Mouse (Mus musculus) liver, embryonic 14.5 days (tissue): ENCODE data around the gene Espl1. TPM values are rescaled to one million over a fixed set of nuclear protein-coding genes. Genes with fewer than 3 reads are reported as not detected.

ENCODE experiments used
- ATAC-seq: fragments of 200-750 bp; cut with Nextera tagmentation; 2 replicates; pipeline ENCODE4 v1.8.0; 2017; ENCODE audit warnings: moderate number of reproducible peaks, mild to moderate bottlenecking, moderate library complexity; ENCODE audit not compliant: insufficient read depth
- DNase-seq, 3 experiments: peaks; one replicate each; pipeline ENCODE4 v3.0.0-alpha.2; 2012 to 2013; ENCODE audit warnings: low read depth in 3 of 3, low spot score in 3 of 3
- H3K27ac ChIP-seq: fragments of 300-500 bp; sonication (generic); 2 replicates; pipeline ENCODE4 v1.5.1; 2014; ENCODE audit warnings: moderate library complexity, mild to moderate bottlenecking, control low read depth, inconsistent platforms
- H3K27me3 ChIP-seq: fragments of 300-500 bp; sonication (generic); 2 replicates; pipeline ENCODE4 v1.6.1; 2014; ENCODE audit warnings: mild to moderate bottlenecking, low read length, moderate library complexity; ENCODE audit not compliant: control insufficient read depth, insufficient read depth
- H3K36me3 ChIP-seq: fragments of 300-500 bp; sonication (generic); replicated peaks from 2 replicates; pipeline ENCODE4 v1.6.1; 2014; ENCODE audit warnings: low read depth; ENCODE audit not compliant: control insufficient read depth, insufficient read depth
- H3K4me1 ChIP-seq, 2 experiments: fragments of 200-500 bp in 1 of 2; fragments of 300-500 bp in 1 of 2; sonication (generic) in 1 of 2; replicated peaks; 2 replicates each; pipeline ENCODE4 v1.6.1; 2012 to 2014; ENCODE audit warnings: antibody characterized with exemption in 1 of 2, inconsistent platforms in 1 of 2, low read length in 1 of 2; ENCODE audit not compliant: control insufficient read depth in 2 of 2, insufficient read depth in 2 of 2
- H3K4me2 ChIP-seq: fragments of 300-500 bp; sonication (generic); 2 replicates; pipeline ENCODE4 v1.6.1; 2014; ENCODE audit warnings: low read depth, mild to moderate bottlenecking, control low read depth, moderate library complexity
- H3K4me3 ChIP-seq, 2 experiments: fragments of 200-500 bp in 1 of 2; fragments of 300-500 bp in 1 of 2; sonication (generic) in 1 of 2; 2 replicates each; pipeline ENCODE4 v1.5.1; 2012 to 2014; ENCODE audit warnings: low read depth in 2 of 2, low read length in 2 of 2, mild to moderate bottlenecking in 2 of 2, control low read depth in 1 of 2, inconsistent platforms in 1 of 2, moderate library complexity in 1 of 2; ENCODE audit not compliant: insufficient read depth in 1 of 2
- H3K9ac ChIP-seq: fragments of 300-500 bp; sonication (generic); replicated peaks from 2 replicates; pipeline ENCODE4 v1.6.1; 2014; ENCODE audit warnings: mild to moderate bottlenecking, control low read depth, moderate library complexity
- H3K9me3 ChIP-seq: fragments of 300-500 bp; sonication (generic); 2 replicates; pipeline ENCODE4 v1.6.1; 2016; ENCODE audit warnings: low read length, mixed read lengths; ENCODE audit not compliant: control insufficient read depth
- CTCF ChIP-seq: IDR thresholded peaks from 2 replicates; pipeline ENCODE4 v1.5.1; 2016; ENCODE audit warnings: antibody characterized with exemption, low read depth, control low read depth
- EP300 ChIP-seq: IDR thresholded peaks from 2 replicates; pipeline ENCODE4 v1.6.1; 2016; ENCODE audit warnings: antibody characterized with exemption, low read depth
- WGBS: fragments of 180-500 bp; shearing (Covaris S2); extraction: QIAGEN DNeasy Blood & Tissue Kit; methylation state at CpG from one replicate; pipeline ENCODE4 v1.1.7; 2014; ENCODE audit not compliant: insufficient replicate concordance; 5-methylcytosine and 5-hydroxymethylcytosine counted together
- polyA plus RNA-seq, 2 experiments: library from polyadenylated mRNA; depleted of rRNA in 1 of 2; stranded (reverse) in 1 of 2; unstranded in 1 of 2; fragments of >200 nt; fragmentation: Nextera tagmentation in 1 of 2; extraction: Ambion mirVana in 1 of 2; gene quantifications; 2 replicates each; pipeline versions ENCODE4 v1.2.1 to v1.2.3; 2012 to 2014

Espl1 gene
- polyA plus RNA-seq, 2 experiments, result 17.0 to 25.6 TPM

DNA sequence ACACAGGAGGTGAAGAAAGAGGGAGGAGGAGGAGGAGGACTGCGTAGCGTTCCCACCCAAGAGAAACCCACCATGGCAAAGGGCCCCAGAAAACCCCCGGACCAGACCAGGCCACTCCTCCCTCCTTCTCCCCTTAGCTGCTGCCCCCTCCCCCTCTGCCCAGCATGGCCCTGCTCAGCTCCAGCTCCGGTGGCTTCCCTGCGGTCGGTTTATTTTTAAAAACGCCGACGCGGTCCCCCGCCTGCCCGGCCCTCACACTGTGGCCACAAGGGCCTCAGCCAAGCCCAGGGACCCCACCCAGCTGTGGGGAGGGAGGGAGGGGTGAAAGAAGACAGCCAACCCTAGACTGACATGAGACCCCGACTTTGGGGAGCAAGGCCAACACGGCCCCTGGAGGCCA, 66.6 kb downstream of the Espl1 start:
- Histone ChIP-seq H3K4me1 (0 out of 4 replicates have a peak, but pooled peaks cover 0 to 2% of the 10 kb centered on the region in 2 experiments), H3K9ac (no peak overlapping the region; the same call in 1 of the 2 replicates), H3K27me3 (peaks cover 43% of the 10 kb centered on the region), H3K36me3 (no peaks in the 10 kb centered on the region), H3K4me3 (no peak overlapping the region), H3K27ac (no peak overlapping the region), H3K4me2 (peak overlapping the region; percentile 28; the same call in 1 of the 2 replicates), H3K9me3 (no peaks in the 10 kb centered on the region)
- no peak for TF ChIP-seq EP300
- no peak for ATAC-seq
- 4% methylated on average over 14 of the region's 14 CpGs for WGBS
- DNase-seq, result no peak

DNA sequence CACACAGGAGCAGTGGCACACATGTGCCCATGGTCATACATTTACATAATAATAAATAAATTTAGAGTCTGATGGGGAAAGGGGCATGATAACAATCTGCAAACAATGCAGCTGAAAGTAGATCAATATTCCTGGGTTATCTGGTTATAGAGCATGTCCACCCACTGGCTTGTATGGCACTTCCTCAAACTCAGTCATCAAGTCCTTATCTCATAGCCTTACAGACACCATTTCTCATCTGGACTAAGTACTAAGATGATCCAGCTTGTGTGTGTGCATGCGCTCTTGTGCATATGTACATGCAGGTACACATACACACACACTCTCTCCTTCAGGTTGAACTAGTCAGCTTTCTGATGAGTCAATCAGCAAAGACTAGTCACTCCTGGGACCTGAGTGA, 68.6 kb downstream of the Espl1 start:
- H3K9ac ChIP-seq, result no peak overlapping the region
- peaks cover 27% of the 10 kb centered on the region for H3K27me3 ChIP-seq
- H3K4me3 ChIP-seq, result no peak overlapping the region
- no peaks in the 10 kb centered on the region for H3K36me3 ChIP-seq
- no peaks in the 10 kb centered on the region for H3K9me3 ChIP-seq
- H3K4me2 ChIP-seq, result no peak overlapping the region
- H3K27ac ChIP-seq, result no peak overlapping the region
- ATAC-seq, result no peak
- H3K4me1 ChIP-seq, result 0 out of 4 replicates have a peak, but pooled peaks cover 0 to 2% of the 10 kb centered on the region in 2 experiments
- DNase-seq, result no peak
- 49% methylated on average over 1 of the region's 1 CpGs for WGBS
- TF ChIP-seq EP300 (no peak), CTCF (no peak)

GRCm38 (mm10) chr15:102366238-102366637, 70.2 kb downstream of the Espl1 start:
- H3K4me3 ChIP-seq, result no peak overlapping the region
- no peak overlapping the region for H3K9ac ChIP-seq
- H3K27ac ChIP-seq, result no peak overlapping the region
- 16% methylated on average over 7 of the region's 7 CpGs for WGBS
- no peak for ATAC-seq
- no peak overlapping the region for H3K4me2 ChIP-seq
- H3K4me1 ChIP-seq, result 0 out of 4 replicates have a peak, but pooled peaks cover 0 to 2% of the 10 kb centered on the region in 2 experiments
- no peaks in the 10 kb centered on the region for H3K36me3 ChIP-seq
- DNase-seq, result no peak
- no peaks in the 10 kb centered on the region for H3K9me3 ChIP-seq
- peaks cover 40% of the 10 kb centered on the region for H3K27me3 ChIP-seq
- TF ChIP-seq EP300 (no peak), CTCF (no peak)

DNA sequence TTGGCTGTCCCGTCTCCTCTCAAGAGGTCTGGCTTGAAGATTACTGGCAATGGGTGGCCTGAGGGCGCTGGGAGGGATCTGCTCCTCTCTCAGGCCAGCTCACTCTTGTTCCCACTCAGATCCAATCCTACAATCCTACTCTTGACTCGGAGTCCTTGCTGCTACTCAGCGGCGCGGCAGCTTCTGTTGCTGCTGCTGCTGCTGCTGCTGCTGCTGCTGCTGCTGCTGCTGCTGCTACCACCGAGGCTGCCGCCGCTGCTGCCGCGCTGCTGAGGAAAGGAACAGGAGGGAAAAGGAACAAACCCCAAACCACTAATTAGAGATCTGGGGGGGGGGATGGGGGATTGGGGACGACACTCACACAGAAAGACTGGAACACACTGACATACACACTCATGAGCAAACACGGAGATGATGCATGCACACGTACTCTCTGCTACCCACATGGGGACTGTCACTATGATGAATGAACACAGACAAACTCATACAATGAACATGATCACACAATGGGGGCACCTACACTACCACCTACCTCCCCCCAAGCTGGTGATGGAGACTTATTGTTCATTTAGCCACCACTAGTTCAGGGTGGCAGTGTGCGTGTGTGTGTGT, 70.8 kb downstream of the Espl1 start, which contains the start of gene Sp7:
Sp7 (minus strand) TSS at position 450 of the 612 bp plus-strand sequence.
- no peak within 1 kb of the TSS for H3K9ac ChIP-seq
- no peak within 1 kb of the TSS for H3K27ac ChIP-seq
- 6% methylated on average over 15 of the region's 15 CpGs for WGBS
- DNase-seq (no peak), ATAC-seq (no peak)
- peaks cover 43% of the 10 kb centered on the region for H3K27me3 ChIP-seq
- H3K4me3 ChIP-seq, result no peak within 1 kb of the TSS
- H3K9me3 ChIP-seq, result no peaks in the 10 kb centered on the region
- no peaks in the 10 kb centered on the region for H3K36me3 ChIP-seq
- TF ChIP-seq CTCF (no peak), EP300 (no peak)
- 0 out of 4 replicates have a peak, but pooled peaks cover 0 to 2% of the 10 kb centered on the region in 2 experiments for H3K4me1 ChIP-seq
- no peak within 1 kb of the TSS for H3K4me2 ChIP-seq

DNA sequence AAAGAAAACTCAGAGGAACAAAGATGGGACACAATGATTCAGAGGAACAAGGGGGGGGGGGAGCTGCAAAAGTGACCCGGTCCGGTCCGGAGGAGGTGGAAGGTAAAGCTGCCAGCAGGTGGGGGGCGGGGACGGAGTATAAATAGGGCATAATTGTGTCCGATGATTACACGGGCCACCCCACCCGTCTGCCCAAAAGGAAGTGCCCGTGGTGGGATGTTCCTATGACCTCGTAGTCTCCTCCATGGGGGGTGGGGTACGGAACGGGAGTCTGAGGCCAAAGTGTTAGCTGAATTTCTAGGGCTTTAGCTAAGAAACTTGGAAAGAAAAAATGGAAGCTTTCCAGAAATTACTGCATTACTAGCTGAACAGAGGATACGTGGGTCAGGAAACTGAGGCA, 73.9 kb downstream of the Espl1 start:
- H3K27ac ChIP-seq, result no peak overlapping the region
- no peaks in the 10 kb centered on the region for H3K9me3 ChIP-seq
- peaks cover 30% of the 10 kb centered on the region for H3K27me3 ChIP-seq
- DNase-seq, result no peak
- H3K36me3 ChIP-seq, result no peaks in the 10 kb centered on the region
- TF ChIP-seq CTCF (no peak), EP300 (no peak)
- no peak overlapping the region for H3K4me3 ChIP-seq
- WGBS, result 12% methylated on average over 13 of the region's 13 CpGs
- no peaks in the 10 kb centered on the region for H3K4me1 ChIP-seq
- H3K4me2 ChIP-seq, result no peak overlapping the region
- ATAC-seq, result no peak
- no peak overlapping the region for H3K9ac ChIP-seq
